In the genomic region with DNA sequence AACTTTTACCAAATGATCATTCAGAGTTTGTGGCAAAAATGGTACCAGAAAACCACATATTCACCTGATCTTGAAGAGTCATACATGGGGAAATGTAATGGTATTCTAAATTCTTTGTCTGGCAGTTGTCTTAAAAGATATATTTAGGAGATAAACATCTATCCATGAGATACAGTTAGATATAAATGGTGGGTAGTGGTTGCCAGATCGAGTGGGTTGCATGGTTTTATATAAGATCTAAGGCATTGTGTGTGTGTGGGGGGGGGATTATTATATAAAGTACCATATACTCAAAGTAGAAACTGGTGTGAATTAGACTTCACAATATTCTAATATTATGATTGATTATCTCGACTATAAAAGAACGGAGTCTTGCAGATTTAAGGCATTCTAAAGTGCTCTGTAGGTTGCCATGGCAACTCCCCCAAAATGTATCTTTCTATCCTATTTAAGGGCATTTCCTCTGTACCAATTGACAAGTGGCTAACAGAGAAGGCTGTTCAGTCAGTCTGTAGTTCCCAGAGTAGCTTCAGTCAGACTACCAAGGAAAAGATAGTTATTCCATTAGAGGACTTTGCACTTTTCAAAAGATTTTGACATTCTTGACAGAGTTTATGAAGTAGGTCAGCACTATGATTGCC, we compare ENCODE assay signal across 17 mouse cellular contexts.
"Had no signal": no experiment of that assay in that cellular context is flagged by ENCODE, and none has a peak within 500 bp of the region (broad histone marks: within the 10 kb centered on the region; RNA-seq: fewer than 3 reads in every experiment).

No protein-coding gene starts in this region.

- H3K4me3 ChIP-seq: liver, embryonic 13.5 days; myocyte; neural tube, embryonic 13.5 days had no signal

- H3K9ac ChIP-seq: liver, embryonic 13.5 days; neural tube, embryonic 13.5 days had no signal

- H3K9me3 ChIP-seq: liver, embryonic 13.5 days; neural tube, embryonic 13.5 days had no signal

- H3K4me2 ChIP-seq: liver, embryonic 13.5 days; midbrain, embryonic 11.5 days; neural tube, embryonic 13.5 days had no signal

- H3K36me3 ChIP-seq: liver, embryonic 13.5 days; neural tube, embryonic 13.5 days had no signal

- H3K27me3 ChIP-seq: liver, embryonic 13.5 days; neural tube, embryonic 13.5 days had no signal

- H3K27ac ChIP-seq: liver, embryonic 13.5 days; neural tube, embryonic 13.5 days; stomach, postnatal 0 days had no signal

- DNase-seq: kidney, adult 2 months; kidney, postnatal 10 days; kidney, postnatal 36 days; layer of hippocampus, postnatal 36 days; liver, embryonic 13.5 days; lung, adult 2 months; lung, postnatal 14 days; lung, postnatal 4 days; midbrain, embryonic 14.5 days; retina, postnatal 1 day; right cerebral cortex, postnatal 25 days; thymus, postnatal 25 days had no signal

- ATAC-seq: intestine, postnatal 0 days had no signal

- H3K4me1 ChIP-seq: liver, embryonic 13.5 days; neural tube, embryonic 13.5 days had no signal
